Mouse (Mus musculus) layer of hippocampus, adult 9-10 months (tissue): Measurements from ENCODE around the gene Stxbp6.
"Not testable (repeated sequence)": the region's sequence is repeated elsewhere in the genome, so short reads cannot be mapped to it uniquely, and the experiment has no call there.

Experiments used
- DNase-seq: peaks from one replicate; pipeline ENCODE4 v3.0.0; 2022; ENCODE audit warnings: low spot score

Gene Stxbp6

GRCm38 (mm10) chr12:45074611-45075342, at the start of gene Stxbp6:
Gene Stxbp6, minus strand, starts transcription at chr12:45074709.
- no peak for DNase-seq

GRCm38 (mm10) chr12:45102954-45103353, 28.4 kb upstream of the Stxbp6 start:
- not testable (repeated sequence) for DNase-seq

- no peak for DNase-seq
These were observed 19.2 kb upstream of the Stxbp6 start for GRCm38 (mm10) chr12:45093732-45094131.

- DNase-seq: no peak
These were observed 17.9 kb upstream of the Stxbp6 start for GRCm38 (mm10) chr12:45092444-45092843.

GRCm38 (mm10) chr12:45083145-45083475, 8.6 kb upstream of the Stxbp6 start:
- DNase-seq: no peak

- no peak for DNase-seq
These were observed 8.1 kb upstream of the Stxbp6 start for GRCm38 (mm10) chr12:45082379-45083144.

GRCm38 (mm10) chr12:45081617-45082016, 7.1 kb upstream of the Stxbp6 start:
- DNase-seq: no peak

- no peak for DNase-seq
These were observed 6.2 kb upstream of the Stxbp6 start for GRCm38 (mm10) chr12:45080753-45081122.

- no peak for DNase-seq
These were observed 5.7 kb upstream of the Stxbp6 start for GRCm38 (mm10) chr12:45080036-45080752.

GRCm38 (mm10) chr12:45075631-45076030, 1.1 kb upstream of the Stxbp6 start:
- no peak for DNase-seq

GRCm38 (mm10) chr12:45074042-45074601, 387 bp downstream of the Stxbp6 start:
- no peak for DNase-seq

- DNase-seq: no peak
These were observed 1.0 kb downstream of the Stxbp6 start for GRCm38 (mm10) chr12:45073331-45074041.

GRCm38 (mm10) chr12:45072185-45072584, 2.3 kb downstream of the Stxbp6 start:
- no peak for DNase-seq

GRCm38 (mm10) chr12:45070186-45070585, 4.3 kb downstream of the Stxbp6 start:
- no peak for DNase-seq

GRCm38 (mm10) chr12:45068145-45068754, 6.3 kb downstream of the Stxbp6 start:
- no peak for DNase-seq

- DNase-seq: no peak
These were observed 6.8 kb downstream of the Stxbp6 start for GRCm38 (mm10) chr12:45067686-45068085.

- DNase-seq: no peak
These were observed 7.3 kb downstream of the Stxbp6 start for GRCm38 (mm10) chr12:45067047-45067685.

- DNase-seq: no peak
These were observed 10.9 kb downstream of the Stxbp6 start for GRCm38 (mm10) chr12:45063606-45064005.

- DNase-seq: no peak
These were observed 13.2 kb downstream of the Stxbp6 start for GRCm38 (mm10) chr12:45061336-45061735.

- no peak for DNase-seq
These were observed 13.7 kb downstream of the Stxbp6 start for GRCm38 (mm10) chr12:45060804-45061203.

- no peak for DNase-seq
These were observed 16.5 kb downstream of the Stxbp6 start for GRCm38 (mm10) chr12:45058007-45058406.
